12 mouse cellular contexts compared by ENCODE assay signal in the genomic region with DNA sequence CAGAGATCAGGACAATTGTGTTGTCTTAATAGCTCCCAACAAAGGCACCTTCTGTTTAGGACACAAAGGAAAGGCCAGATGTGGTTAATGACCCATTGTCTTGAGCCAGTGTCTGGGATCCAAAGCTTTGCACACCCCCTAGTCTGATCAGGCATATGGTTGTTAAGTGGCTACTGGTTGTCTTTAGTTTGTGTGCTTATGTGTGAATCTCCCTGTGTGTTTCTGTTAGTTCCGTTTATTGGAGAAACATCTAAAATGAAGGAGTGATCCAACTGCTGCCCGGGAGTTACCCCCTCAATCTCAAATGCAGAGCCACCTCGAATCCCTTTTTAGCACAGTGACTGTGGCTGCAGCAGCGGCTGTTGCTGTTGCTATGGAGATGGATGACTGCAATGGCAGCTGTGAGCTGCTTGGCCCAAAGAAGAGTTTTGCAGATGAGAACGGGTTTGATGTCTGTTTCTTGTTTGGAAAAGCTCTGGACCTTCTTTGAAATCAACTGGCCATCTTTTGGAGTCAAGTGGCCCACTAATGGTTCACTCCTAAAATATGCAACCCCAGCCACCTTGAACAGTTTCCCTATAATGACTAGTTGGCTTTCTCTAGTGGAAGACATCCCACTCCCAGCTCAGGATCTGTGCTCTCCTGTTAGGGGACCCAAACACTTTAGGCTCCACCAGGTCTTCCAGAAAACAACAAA. TPM values are rescaled to one million over a fixed set of nuclear protein-coding genes. Genes with fewer than 3 reads are reported as not detected.
A peak's percentile ranks its signal among the peaks of the same experiment; 100 is the strongest.
DNase-seq lines count a peak whose midpoint lies in the region; ATAC-seq and TF ChIP-seq lines count a peak whose summit lies in the region.
"Had no signal": no experiment of that assay in that cellular context is flagged by ENCODE, and none has a peak within 500 bp of the region (broad histone marks: within the 10 kb centered on the region; RNA-seq: fewer than 3 reads in every experiment).

No protein-coding gene starts in this region.

- no peak overlapping the region for H3K9ac ChIP-seq in embryonic facial prominence, embryonic 14.5 days (ENCODE audit: low read depth, low read length)
- H3K9ac ChIP-seq in hindbrain, postnatal 0 days (replicated peaks; ENCODE audit: low read length), result no peak overlapping the region
- H3K9ac ChIP-seq in neural tube, embryonic 15.5 days (replicated peaks), result no peak overlapping the region
- H3K9ac ChIP-seq: heart, embryonic 13.5 days; stomach, embryonic 15.5 days had no signal

- no peaks in the 10 kb centered on the region for H3K27me3 ChIP-seq in embryonic facial prominence, embryonic 14.5 days (replicated peaks; ENCODE audit: control insufficient read depth, insufficient read depth, low read length)
- H3K27me3 ChIP-seq in hindbrain, postnatal 0 days (ENCODE audit: insufficient read depth, low read length), result no peaks in the 10 kb centered on the region
- H3K27me3 ChIP-seq in neural tube, embryonic 15.5 days (replicated peaks), result no peaks in the 10 kb centered on the region
- H3K27me3 ChIP-seq: heart, embryonic 13.5 days; stomach, embryonic 15.5 days had no signal

- peak; percentile 90 for DNase-seq in brain, adult 2 months (ENCODE audit: low read depth, low spot score)
- peak; percentile 48 for DNase-seq in embryonic facial prominence, embryonic 14.5 days (ENCODE audit: low spot score)
- peak; percentile 77 for DNase-seq in hindbrain, postnatal 0 days (ENCODE audit: low spot score)
- no peak for DNase-seq in cerebellum, postnatal 10 days
- DNase-seq in spleen, postnatal 10 days (ENCODE audit: low spot score in 2 of 2), result no peak
- DNase-seq in kidney, postnatal 10 days, result no peak
- DNase-seq: lung, adult 18-20 months had no signal

- no peaks in the 10 kb centered on the region for H3K4me1 ChIP-seq in embryonic facial prominence, embryonic 14.5 days (ENCODE audit: control insufficient read depth, insufficient read depth, low read length)
- no peaks in the 10 kb centered on the region for H3K4me1 ChIP-seq in hindbrain, postnatal 0 days (ENCODE audit: insufficient read depth, low read length)
- H3K4me1 ChIP-seq in neural tube, embryonic 15.5 days, result peaks cover 12% of the 10 kb centered on the region
- H3K4me1 ChIP-seq: heart, embryonic 13.5 days; stomach, embryonic 15.5 days had no signal

- 41% methylated on average over 5 of the region's 5 CpGs for WGBS in embryonic facial prominence, embryonic 14.5 days
- 7% methylated on average over 5 of the region's 5 CpGs for WGBS in hindbrain, postnatal 0 days
- 12% methylated on average over 5 of the region's 5 CpGs for WGBS in neural tube, embryonic 15.5 days

- H3K4me2 ChIP-seq in embryonic facial prominence, embryonic 14.5 days (ENCODE audit: low read depth, low read length), result no peak overlapping the region
- H3K4me2 ChIP-seq in hindbrain, postnatal 0 days (ENCODE audit: low read depth, low read length), result no peak overlapping the region
- 0 out of 2 replicates have a peak overlapping the region, but pooled peaks have one; percentile 9 for H3K4me2 ChIP-seq in neural tube, embryonic 15.5 days
- H3K4me2 ChIP-seq: heart, embryonic 13.5 days; stomach, embryonic 15.5 days had no signal

- H3K9me3 ChIP-seq in embryonic facial prominence, embryonic 14.5 days (ENCODE audit: control insufficient read depth, low read length), result 0 out of 2 replicates have a peak, but pooled peaks cover 2% of the 10 kb centered on the region
- no peaks in the 10 kb centered on the region for H3K9me3 ChIP-seq in hindbrain, postnatal 0 days (ENCODE audit: low read length)
- H3K9me3 ChIP-seq in neural tube, embryonic 15.5 days (replicated peaks), result no peaks in the 10 kb centered on the region
- H3K9me3 ChIP-seq: heart, embryonic 13.5 days; stomach, embryonic 15.5 days had no signal

- H3K4me3 ChIP-seq in embryonic facial prominence, embryonic 14.5 days (ENCODE audit: low read depth, low read length), result no peak overlapping the region
- H3K4me3 ChIP-seq in hindbrain, postnatal 0 days (ENCODE audit: low read length), result no peak overlapping the region
- H3K4me3 ChIP-seq in neural tube, embryonic 15.5 days (replicated peaks), result no peak overlapping the region
- H3K4me3 ChIP-seq: heart, embryonic 13.5 days; stomach, embryonic 15.5 days had no signal

- no peak for TF ChIP-seq CTCF in hindbrain, postnatal 0 days (IDR thresholded peaks at IDR 0.05; ENCODE audit: low read depth)

- H3K27ac ChIP-seq in embryonic facial prominence, embryonic 14.5 days (replicated peaks; ENCODE audit: low read depth, low read length), result no peak overlapping the region
- H3K27ac ChIP-seq in hindbrain, postnatal 0 days, result peak overlapping the region; percentile 41; the same call in 1 of the 2 replicates
- peak overlapping the region; percentile 23; the same call in 1 of the 2 replicates for H3K27ac ChIP-seq in neural tube, embryonic 15.5 days (replicated peaks)
- H3K27ac ChIP-seq: heart, embryonic 13.5 days; stomach, embryonic 15.5 days had no signal

- ATAC-seq in embryonic facial prominence, embryonic 14.5 days (ENCODE audit: low read depth), result no peak; the same call in 1 of the 2 replicates
- 0 out of 2 replicates have a peak, but pooled peaks have one; percentile 67 for ATAC-seq in hindbrain, postnatal 0 days
- ATAC-seq in neural tube, embryonic 15.5 days (ENCODE audit: low FRiP score), result peak; percentile 73; the same call in 1 of the 2 replicates
- ATAC-seq in CD4-positive, CD25-positive, alpha-beta regulatory T cell, adult 4 months, result no peak
- ATAC-seq: intestine, embryonic 16.5 days had no signal

- peaks cover 3% of the 10 kb centered on the region for H3K36me3 ChIP-seq in embryonic facial prominence, embryonic 14.5 days (ENCODE audit: control insufficient read depth, insufficient read depth, low read length)
- H3K36me3 ChIP-seq in hindbrain, postnatal 0 days (ENCODE audit: insufficient read depth, low read length), result no peaks in the 10 kb centered on the region
- peaks cover 3% of the 10 kb centered on the region for H3K36me3 ChIP-seq in neural tube, embryonic 15.5 days

RNA-seq across cellular contexts. Expression of a gene that starts 25.3 kb away (rescaled TPM):
- polyA plus RNA-seq in embryonic facial prominence, embryonic 14.5 days (2014; fragmentation: Nextera tagmentation; extraction: Ambion mirVana), result 30.4 and 33.5 TPM in 2 replicates
- total RNA-seq in hindbrain, postnatal 0 days (2014; rRNA removed), result 24.3 and 25.3 TPM in 2 replicates
- 35.1 and 36.0 TPM in 2 replicates for polyA plus RNA-seq in hindbrain, postnatal 0 days (2015; fragmentation: Nextera tagmentation; extraction: Ambion mirVana)
- 81.5 and 89.4 TPM in 2 replicates for polyA plus RNA-seq in neural tube, embryonic 15.5 days (2015; fragmentation: Nextera tagmentation; extraction: Ambion mirVana)
- 10 to 100 TPM; 11.7 to 19.1 TPM for polyA plus RNA-seq in CD4-positive, CD25-positive, alpha-beta regulatory T cell, adult 4 months (2017; shearing (Covaris generic))

RNA-seq across cellular contexts. Expression of a gene that starts 50.5 kb away (rescaled TPM):
- 1.8 and 1.9 TPM in 2 replicates for polyA plus RNA-seq in embryonic facial prominence, embryonic 14.5 days (2014; fragmentation: Nextera tagmentation; extraction: Ambion mirVana)
- total RNA-seq in hindbrain, postnatal 0 days (2014; rRNA removed), result 4.5 and 4.7 TPM in 2 replicates
- 1.1 TPM in 2 replicates for polyA plus RNA-seq in hindbrain, postnatal 0 days (2015; fragmentation: Nextera tagmentation; extraction: Ambion mirVana)
- polyA plus RNA-seq in neural tube, embryonic 15.5 days (2015; fragmentation: Nextera tagmentation; extraction: Ambion mirVana), result 2.0 and 2.1 TPM in 2 replicates
- 10 to 100 TPM in 1 of 2 experiments, 1 to 10 TPM in 1; 6.1 to 11.8 TPM for polyA plus RNA-seq in CD4-positive, CD25-positive, alpha-beta regulatory T cell, adult 4 months (2017; shearing (Covaris generic))

Comparison
In these comparisons a context has a peak if more than half of its experiments do, and no peak if none do; other contexts are left out.
1. DNase-seq: peak in brain, adult 2 months (single experiment), embryonic facial prominence, embryonic 14.5 days (single experiment) and hindbrain, postnatal 0 days (single experiment); none in cerebellum, postnatal 10 days (0 of 2), spleen, postnatal 10 days (0 of 2) and kidney, postnatal 10 days (single experiment).
2. ATAC-seq: peak in hindbrain, postnatal 0 days (single experiment) and neural tube, embryonic 15.5 days (single experiment); none in embryonic facial prominence, embryonic 14.5 days (single experiment) and CD4-positive, CD25-positive, alpha-beta regulatory T cell, adult 4 months (single experiment).